Mouse (Mus musculus): ENCODE data around the gene Tcea2.

- TF ChIP-seq POLR2A (IDR thresholded peaks at IDR 0.05; ENCODE audit: low read depth, low read length) (no peak), CTCF (IDR thresholded peaks at IDR 0.05; ENCODE audit: extremely low read depth, insufficient read length, insufficient replicate concordance, low read depth, low read length) (no peak)
These were observed 22.7 kb upstream of the Tcea2 start for GRCm38 (mm10) chr2:181657441-181657840.

Measured in small intestine, adult 2 months (tissue).